Mouse (Mus musculus) naive thymus-derived CD4-positive, alpha-beta T cell, adult 2 months (primary cell): ENCODE results near the gene 9530003J23Rik.
"Not testable (repeated sequence)": the region's sequence is repeated elsewhere in the genome, so short reads cannot be mapped to it uniquely, and the experiment has no call there.

ENCODE experiments used
- DNase-seq: peaks from one replicate; pipeline ENCODE4 v3.0.0-alpha.2; 2011; ENCODE audit warnings: low read depth

9530003J23Rik gene

DNA sequence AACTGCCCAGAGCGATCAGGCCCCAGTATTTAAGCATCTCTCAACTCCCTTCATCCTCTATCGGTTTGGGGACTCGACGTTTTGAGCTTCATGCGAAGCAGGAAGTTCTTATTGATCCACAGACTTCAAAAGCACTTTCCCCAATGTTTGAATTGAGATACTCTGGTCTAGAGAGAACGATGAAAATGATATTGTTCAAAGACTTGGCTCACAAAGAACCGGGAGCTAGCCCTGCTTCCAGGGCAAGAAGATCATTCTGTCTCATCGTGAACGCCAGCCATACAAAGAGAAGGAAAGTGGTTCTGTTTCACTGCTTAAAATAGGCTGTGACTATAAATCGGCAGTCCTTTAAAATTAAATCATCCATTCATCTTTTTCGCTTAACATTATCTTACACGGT is at the start of gene 9530003J23Rik:
TSS of gene 9530003J23Rik (minus strand) at position 101 of the 400 bp plus-strand sequence.
- no peak for DNase-seq

DNA sequence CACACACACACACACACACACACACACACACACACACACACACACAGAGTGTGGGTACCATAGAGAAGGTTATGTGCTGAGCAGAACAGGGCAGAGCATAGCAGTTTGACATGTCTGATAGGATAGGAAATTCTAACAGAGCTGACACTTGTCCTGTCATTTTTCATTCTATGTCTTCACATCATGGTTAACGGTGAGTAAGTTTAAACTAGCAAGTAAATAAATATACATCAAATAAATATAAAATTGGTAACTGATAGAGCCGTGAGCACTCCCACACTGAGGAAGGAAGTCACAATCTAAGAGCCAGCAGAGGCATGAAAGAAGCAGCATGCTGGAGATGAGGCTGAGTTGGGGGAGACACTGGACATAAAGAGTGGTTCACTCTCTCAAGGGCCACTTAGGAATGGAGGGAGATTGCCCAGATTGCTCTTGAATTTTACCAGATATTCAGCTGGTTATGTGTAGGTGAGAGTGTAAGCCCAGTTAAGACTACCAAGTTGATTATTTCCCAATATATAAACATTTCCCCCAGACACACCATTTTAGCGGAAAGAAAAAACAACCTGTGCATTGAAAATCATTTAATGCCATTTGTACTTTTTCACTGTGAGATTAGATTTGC is 48.8 kb upstream of the 9530003J23Rik start:
- DNase-seq, result no peak

DNA sequence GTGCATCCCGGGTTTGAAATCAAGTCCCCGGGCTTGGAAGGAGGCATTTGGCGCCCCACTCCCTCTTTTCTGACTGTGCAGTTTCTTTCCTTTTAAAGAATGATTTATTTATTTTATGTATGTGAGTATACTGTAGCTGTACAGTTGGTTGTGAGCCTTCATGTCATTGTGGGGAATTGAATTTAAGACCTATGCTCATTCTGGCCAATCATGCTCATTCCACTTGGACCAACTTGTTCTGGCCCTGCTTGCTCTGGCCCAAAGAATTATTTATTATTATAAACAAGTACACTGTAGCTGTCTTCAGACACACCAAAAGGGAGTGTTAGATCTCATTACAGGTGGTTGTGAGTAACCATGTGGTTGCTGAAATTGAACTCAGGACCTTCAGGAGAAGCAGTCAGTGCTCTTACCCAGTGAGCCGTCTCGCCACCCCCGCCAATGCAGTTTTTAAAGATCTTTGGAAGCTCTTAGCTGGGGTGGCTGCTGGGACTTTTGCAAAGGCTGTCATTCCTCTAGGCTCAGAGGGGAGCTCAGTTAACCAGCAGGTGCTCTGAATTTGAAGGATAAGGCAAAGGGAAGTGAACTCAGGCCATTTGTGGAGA is 48.0 kb upstream of the 9530003J23Rik start:
- DNase-seq, result no peak

DNA sequence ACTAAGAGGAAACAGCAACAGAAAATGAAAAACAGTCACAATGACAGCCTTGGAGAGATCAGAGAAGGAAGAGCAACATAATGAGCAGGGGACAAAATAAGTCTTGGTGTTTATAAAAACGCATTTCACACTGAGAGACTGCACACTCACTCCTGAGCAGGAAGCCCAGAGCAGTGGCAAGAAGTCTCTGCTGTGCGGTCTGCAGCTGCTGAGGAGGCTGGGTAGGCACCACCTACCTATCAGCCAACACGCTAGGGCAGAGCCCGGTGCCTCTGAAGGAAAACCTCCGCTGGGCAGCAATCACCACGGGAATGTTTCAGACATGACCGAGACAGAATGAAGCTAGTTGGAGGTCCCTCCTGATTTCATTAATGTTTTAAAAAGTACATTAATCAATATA is 47.1 kb upstream of the 9530003J23Rik start:
- DNase-seq, result not testable (repeated sequence)

DNA sequence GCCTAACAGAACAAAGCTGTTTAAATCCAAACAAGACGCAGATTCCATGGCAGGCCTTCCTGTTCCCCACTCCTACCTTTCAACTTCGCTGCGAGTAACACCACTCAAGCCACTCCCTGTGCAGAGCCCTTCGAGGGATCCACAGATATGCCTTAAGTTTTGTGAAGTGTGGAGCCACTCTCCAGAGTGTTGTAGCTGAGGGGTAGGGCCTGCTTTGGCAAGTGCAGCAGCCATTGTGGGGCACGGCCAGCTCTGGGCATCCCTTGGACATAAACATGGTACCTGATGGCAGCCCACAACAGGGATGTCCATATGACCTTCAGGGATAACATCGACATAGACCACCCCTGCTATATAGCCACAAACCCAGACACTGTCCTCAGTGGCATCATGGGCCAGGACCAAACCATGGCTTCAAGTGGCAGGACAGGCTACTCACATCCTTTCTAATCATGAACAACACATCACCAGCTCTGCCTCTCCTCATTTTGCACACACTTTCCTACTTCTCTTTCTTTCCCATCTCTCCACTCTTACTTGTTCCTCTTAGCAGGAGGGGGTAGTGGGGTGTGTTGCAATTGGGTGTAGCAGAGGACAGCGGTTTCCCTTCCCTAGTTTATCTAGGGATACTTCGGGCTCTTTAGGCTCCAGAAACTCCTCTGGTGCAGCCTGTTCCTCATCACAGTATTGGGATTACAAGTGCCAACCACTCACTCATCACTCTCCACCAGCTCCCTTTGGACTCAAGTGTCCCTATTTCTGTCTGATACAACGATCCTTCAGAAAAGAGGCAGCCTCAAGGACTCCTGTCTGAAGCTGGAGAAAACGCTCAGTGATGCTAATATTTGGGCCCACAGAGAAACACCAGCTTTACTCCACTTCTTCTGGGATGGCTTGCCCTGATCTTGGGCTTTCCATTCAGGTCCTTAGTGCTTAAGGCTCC is 46.3 kb upstream of the 9530003J23Rik start:
- no peak for DNase-seq

DNA sequence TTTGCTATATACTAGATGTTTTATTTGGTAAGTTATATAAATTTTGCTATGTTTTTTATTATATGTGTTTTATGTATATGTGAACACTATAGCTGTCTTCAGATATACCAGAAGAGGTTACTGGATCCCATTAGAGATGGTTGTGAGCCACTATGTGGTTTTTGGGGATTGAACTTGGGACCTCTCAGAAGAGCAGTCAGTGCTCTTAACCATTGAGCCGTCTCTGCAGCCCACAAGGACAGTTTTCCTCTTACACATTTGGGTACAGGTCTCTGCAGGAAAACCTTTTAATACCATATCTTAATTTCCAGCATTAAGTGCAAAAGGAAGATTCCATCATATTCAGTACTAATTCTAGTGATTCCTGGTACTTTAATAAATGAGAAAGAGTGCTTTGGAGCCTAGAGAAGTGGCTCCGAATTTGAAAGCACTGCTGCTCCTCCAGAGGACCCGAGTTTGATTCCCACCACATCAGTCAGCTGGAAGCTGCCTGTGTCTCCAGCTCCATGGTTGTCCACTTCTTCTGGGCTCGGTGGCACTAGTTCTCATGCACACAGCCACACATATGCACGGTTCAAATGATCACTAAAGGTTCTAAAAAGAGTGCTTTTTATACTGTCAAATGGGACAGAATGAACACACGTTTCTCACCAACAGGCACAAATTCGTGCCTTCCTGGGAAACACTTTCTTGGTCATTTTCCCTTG is 45.5 kb upstream of the 9530003J23Rik start:
- DNase-seq, result no peak

DNA sequence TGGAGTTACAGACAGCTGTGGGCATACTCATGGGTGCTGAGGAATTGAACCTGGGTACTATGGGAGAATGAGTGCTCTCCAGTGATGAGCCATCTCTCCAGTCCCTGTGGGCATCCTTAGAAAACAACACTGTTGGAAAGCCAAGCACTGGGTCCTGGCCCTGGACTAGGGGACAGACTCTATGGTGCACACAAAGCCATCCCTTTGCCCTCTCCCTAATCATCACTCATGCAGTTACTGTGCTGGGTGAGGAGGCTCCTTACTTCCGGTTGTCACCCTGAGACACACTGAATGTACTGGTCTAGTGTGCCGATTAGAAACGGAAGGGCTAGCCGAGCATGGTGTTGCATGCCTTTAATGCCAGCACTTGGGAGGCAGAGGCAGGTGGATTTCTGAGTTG is 44.7 kb upstream of the 9530003J23Rik start:
- not testable (repeated sequence) for DNase-seq

DNA sequence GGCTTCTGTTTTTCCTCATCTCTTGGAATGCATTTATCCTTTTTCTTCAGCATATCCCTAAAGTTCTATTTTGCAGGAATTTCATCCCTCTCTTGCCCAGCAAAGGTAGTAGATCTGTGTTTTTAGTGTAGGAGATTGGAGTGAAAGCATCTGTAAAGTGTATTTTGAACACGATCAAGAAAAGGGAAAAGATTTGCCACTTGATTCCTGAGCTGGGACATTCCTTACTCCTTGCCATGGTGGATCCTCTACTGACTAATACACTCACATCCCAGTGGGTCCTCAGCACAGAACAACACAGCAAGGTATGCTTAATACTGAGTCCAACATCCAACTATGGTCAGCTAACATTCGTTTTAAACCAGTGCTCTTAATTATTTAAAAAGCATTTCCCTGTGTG is 44.0 kb upstream of the 9530003J23Rik start:
- no peak for DNase-seq

DNA sequence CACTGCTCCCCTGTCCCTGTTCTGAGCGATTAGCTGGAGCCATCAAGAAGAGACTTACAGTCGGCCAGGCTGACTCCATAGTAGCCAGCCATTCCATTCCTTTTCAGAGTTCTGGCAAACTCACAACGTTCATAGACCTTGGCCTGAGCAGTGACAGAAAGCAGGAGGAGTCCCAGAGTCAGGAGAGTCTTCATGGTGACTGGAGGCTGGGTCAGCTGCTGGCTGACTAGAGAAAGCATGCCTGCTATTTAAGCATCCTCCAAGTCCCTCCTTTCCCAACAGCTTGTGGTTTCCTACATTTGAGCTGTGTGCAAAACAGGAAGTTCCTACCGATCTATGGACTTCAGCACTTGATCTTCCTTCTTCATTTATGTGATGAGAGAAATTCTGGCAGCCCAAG is 43.5 kb upstream of the 9530003J23Rik start, which contains the start of gene Lyz2:
TSS of gene Lyz2 (minus strand) at position 273 of the 400 bp plus-strand sequence.
- no peak for DNase-seq

DNA sequence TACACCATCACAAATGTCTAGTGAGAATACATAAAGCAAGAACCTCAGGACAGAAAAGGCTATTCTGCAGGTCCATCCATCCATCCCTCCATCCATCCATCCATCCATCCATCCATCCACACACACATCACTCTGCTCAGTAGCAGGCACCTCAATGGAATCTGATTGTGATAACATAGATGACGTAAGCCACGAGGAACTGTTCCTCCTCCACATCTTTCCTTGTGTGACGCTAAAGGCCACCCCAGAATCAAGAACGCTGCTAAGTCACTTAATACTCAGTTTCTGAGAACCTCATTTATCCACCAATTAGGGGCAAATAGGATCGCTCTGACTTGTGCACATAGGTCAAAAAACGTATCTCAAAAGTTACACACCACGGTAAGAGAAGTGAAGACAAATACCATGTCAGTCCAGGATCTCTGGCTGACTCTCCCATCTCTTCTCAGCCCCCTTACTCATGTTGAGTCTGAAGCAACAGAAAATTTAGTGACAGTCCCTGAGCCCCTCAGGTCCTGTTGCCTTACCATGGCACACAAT is 42.9 kb upstream of the 9530003J23Rik start:
- DNase-seq, result no peak

DNA sequence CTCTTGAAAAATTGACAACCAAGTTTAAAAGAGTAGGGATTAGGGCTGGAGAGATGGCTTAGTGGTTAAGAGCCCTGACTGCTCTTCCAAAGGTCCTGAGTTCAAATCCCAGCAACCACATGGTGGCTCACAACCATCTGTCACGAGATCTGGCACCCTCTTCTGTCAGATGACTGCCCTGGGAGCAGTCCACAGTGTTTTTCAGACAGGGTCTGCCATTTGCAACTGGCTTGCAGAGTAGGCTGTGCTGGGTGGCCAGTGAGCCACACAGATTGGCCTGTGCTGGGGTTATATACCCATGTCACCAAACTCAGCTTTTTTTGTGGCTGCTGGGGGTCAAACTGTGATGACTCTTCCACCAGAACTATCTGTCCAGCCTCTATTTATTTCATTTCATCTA is 41.5 kb upstream of the 9530003J23Rik start:
- DNase-seq, result no peak

DNA sequence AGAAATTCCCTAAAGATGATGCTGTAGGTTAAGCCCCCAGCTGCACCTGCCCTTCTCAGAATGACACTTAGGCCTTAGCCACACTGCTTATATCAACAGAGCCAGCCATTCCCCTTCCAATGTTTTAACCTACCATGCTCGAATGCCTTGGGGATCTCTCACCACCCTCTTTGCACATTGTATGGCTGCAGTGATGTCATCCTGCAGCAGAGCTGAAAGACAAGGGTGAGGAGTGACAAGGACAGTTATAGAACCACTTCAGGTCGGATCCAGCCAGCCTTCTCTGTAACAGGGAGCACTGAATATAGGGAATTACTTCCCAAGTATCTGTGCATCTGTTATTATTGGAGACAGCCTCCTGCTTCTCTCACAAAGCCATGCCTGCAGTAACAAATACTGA is 40.0 kb upstream of the 9530003J23Rik start:
- not testable (repeated sequence) for DNase-seq

DNA sequence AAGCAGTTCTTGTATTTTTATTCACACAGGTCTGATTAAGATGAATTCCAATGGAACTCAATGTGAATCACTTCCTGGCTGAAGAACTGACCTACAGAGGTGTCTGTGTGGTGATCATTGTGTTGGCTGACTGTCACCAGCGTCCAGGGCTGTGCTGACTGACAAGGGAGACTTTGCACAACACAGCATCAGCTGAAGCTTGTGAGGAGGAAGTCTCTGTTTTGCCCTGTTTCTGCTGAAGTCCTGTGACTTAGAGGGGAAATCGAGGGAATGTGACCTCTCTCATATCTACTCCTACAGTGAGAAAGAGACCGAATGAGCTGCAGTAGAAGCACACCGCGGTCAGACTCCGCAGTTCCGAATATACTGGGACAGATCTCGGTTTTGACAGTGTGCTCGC is 39.3 kb upstream of the 9530003J23Rik start:
- DNase-seq, result not testable (repeated sequence)

DNA sequence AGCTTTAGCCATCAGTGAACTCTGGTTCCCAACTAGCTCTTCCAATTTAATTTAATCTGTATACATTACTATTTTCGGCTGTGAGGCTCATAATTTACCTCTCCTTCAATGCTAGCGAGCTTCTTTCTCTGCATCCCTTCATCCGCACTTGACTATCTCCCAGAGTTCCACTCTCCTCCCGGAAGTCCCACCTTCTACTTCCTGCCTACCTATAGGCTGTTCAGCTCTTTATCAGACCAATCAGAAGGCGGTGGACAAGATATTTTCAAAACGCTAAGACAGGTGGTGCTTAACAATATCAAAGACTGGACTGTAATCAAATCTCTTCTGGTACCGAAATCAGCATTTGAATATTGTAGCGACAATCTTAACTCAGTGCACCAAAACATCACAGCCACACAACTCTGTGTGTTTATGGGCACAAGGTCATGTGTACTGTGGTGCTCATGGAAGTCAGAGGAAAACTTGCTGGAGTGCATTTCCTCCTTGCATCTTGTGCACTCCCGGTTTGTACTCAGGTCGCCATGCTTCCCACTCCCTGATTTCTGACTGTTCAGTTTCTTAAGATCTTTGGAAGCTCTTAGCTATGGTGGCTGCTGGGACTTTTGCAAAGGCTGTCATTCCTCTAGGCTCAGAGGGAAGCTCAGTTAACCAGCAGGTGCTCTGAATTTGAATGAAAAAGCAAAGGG is 37.3 kb upstream of the 9530003J23Rik start:
- DNase-seq, result no peak

DNA sequence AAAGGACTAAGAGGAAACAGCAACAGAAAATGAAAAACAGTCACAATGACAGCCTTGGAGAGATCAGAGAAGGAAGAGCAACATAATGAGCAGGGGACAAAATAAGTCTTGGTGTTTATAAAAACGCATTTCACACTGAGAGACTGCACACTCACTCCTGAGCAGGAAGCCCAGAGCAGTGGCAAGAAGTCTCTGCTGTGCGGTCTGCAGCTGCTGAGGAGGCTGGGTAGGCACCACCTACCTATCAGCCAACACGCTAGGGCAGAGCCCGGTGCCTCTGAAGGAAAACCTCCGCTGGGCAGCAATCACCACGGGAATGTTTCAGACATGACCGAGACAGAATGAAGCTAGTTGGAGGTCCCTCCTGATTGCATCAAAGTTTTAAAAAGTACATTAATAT is 36.1 kb upstream of the 9530003J23Rik start:
- DNase-seq, result not testable (repeated sequence)

DNA sequence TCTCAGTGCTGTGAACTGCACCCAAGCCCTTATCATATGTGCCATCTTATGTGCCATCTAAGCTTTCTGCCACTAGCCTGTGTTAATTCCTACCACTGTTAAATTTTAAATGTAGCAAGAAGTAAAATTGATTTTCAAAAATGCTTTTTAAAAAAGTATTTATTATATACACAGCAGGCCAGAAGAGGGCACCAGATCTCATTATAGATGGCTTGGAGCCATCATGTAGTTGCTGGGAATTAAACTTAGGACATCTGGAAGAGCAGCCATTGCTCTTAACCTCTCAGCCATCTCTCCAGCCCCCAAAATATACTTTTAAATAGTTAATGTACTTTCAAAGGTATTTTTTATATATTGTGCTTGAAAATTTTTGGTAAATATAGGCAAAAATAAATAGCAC is 33.5 kb upstream of the 9530003J23Rik start:
- peak; percentile 15 for DNase-seq

DNA sequence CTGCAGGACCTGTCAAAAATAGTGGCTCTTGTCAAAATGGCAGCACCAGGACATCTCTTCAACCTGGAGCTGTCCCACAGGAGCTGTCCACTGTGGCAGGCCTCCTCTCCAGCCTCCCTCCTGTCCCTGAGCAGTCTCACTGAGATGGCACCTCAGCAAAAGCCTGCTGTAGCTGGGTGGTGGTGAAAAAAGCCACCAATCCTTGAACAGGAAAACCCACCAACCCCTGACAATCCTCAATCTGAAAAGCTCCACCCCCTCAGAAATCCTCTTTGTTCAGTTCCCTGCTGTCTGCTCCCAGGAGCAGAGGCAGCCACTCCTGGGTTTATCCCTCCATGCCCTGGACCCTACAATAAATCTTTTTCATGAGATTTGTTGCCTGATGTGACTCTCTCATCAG is 21.4 kb upstream of the 9530003J23Rik start:
- DNase-seq, result no peak

DNA sequence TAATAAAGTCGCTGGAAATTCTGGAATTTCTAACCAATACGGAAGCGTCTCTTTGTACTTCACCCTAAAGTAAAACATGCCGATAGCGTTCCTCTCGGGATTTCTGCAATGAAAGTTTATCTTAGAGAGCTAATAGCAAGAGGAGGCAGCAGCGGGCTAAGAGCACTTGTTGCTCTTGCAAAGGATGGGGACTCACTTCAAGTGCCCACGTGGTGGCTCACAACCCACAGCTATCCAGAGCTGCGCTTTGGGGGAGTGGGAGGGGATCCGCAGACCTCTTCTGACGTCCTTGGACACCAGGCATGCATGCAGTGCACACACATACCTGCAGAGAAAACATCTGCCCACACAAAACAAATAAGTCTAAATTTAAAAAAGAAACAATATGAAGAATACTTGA is 2.6 kb downstream of the 9530003J23Rik start:
- no peak for DNase-seq

DNA sequence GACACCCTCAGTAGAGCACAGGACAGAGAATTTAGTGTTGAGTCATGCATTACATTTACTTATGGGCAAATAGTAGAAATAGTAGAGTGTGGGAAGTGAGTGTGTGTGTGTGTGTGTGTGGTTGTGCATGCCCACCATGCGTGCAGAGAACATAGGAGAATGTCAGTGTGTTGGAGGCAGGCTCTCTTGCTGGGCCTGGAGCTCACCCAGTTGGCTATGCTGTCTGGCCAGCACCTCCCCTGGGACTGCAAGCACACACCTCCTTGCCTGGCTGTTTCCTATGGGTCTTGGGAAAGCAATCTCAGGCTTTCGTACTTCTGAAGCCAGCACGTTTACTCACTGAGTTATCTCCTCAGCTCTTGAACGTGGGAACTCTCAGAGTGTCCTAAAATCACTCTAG is 3.7 kb downstream of the 9530003J23Rik start:
- no peak for DNase-seq

DNA sequence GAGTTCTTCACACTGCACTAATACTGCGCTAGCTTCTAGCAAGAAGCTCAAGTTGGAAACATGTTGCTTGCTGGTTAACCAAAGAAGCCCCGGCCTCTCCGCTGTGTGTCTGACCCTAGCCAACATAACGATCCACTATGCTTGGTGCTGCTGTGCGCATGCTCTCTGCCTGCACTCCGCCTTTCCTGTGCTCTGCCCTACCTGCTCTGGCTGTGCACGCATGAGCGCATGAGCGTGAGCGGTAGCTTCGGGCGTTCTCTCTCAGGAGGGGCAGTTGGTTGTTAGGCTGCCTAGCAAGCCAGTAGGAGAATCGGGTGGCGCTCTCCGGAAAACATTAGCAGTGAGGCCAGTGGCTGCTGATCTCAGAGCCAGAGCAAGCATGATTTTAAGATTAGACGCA is 8.7 kb downstream of the 9530003J23Rik start:
- DNase-seq, result peak; percentile 32

DNA sequence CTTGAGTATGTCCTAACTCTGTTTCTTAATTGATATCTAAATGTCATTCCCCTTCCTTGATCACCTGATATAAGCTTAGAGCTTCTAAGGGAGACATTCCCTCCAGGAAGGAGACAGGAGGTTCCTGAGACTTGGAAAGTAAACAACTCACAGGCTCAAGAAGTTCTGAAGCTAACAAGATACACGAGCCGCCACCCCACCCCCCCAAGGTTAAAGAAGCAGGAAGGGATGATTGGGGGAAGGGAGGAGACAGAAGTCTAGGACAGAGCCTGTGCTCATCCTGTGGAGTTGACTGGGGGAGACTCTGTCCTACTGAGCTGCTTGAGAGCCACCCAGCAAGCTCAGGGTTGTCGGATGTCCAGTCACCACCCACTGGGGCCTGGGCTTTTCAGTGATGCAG is 12.5 kb downstream of the 9530003J23Rik start:
- DNase-seq, result no peak
